ENCODE assay signal across 11 mouse cellular contexts in the genomic region with DNA sequence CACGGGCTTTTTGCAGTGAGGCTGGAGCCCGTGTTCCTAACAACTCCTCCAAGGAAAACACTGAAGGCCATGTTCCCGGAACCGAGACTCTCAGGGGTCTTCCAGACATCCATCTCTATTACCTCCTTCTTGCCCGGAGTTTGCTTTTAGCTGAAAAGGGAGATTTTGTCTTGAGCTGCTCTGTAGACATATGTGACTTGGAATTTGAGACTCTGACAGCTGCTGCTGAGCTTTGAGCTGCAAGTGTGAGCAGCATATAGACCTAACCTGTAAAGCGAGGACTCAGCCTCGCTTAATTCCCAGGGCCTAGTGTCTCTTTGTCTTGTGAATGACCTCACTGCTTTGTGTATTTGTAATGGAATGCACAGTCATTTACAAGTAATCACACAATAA. TPM values are rescaled to one million over a fixed set of nuclear protein-coding genes. Genes with fewer than 3 reads are reported as not detected.
DNase-seq lines count a peak whose midpoint lies in the region; ATAC-seq and TF ChIP-seq lines count a peak whose summit lies in the region.
"Had no signal": no experiment of that assay in that cellular context is flagged by ENCODE, and none has a peak within 500 bp of the region (broad histone marks: within the 10 kb centered on the region; RNA-seq: fewer than 3 reads in every experiment).

No protein-coding gene starts in this region.

- H3K4me1 ChIP-seq in hindbrain, embryonic 15.5 days (replicated peaks), result peaks cover 14% of the 10 kb centered on the region
- no peaks in the 10 kb centered on the region; the same call in 1 of the 2 replicates for H3K4me1 ChIP-seq in hindbrain, postnatal 0 days (ENCODE audit: insufficient read depth, low read length)
- peaks cover 20% of the 10 kb centered on the region for H3K4me1 ChIP-seq in limb, embryonic 14.5 days (ENCODE audit: control insufficient read depth, insufficient read depth, low read length)

- H3K4me2 ChIP-seq in hindbrain, embryonic 15.5 days, result no peak overlapping the region
- H3K4me2 ChIP-seq in hindbrain, postnatal 0 days (ENCODE audit: low read depth, low read length), result no peak overlapping the region
- H3K4me2 ChIP-seq in limb, embryonic 14.5 days (replicated peaks; ENCODE audit: low read depth, low read length, severe bottlenecking), result no peak overlapping the region

- 56% methylated on average over 7 of the region's 7 CpGs for WGBS in hindbrain, embryonic 15.5 days
- 63% methylated on average over 7 of the region's 7 CpGs for WGBS in hindbrain, postnatal 0 days
- WGBS in limb, embryonic 14.5 days, result 39% methylated on average over 7 of the region's 7 CpGs

- no peak overlapping the region for H3K9ac ChIP-seq in hindbrain, embryonic 15.5 days
- H3K9ac ChIP-seq in hindbrain, postnatal 0 days (replicated peaks; ENCODE audit: low read length), result no peak overlapping the region
- H3K9ac ChIP-seq in limb, embryonic 14.5 days (ENCODE audit: low read depth, low read length, severe bottlenecking), result no peak overlapping the region

- ATAC-seq in hindbrain, embryonic 15.5 days (ENCODE audit: low FRiP score, low read depth), result no peak
- ATAC-seq in hindbrain, postnatal 0 days, result no peak
- ATAC-seq in limb, embryonic 14.5 days (ENCODE audit: low FRiP score, low read depth), result peak; percentile 79

- H3K36me3 ChIP-seq in hindbrain, embryonic 15.5 days, result no peaks in the 10 kb centered on the region
- no peaks in the 10 kb centered on the region for H3K36me3 ChIP-seq in hindbrain, postnatal 0 days (ENCODE audit: insufficient read depth, low read length)
- H3K36me3 ChIP-seq in limb, embryonic 14.5 days (ENCODE audit: control insufficient read depth, insufficient read depth, low read length), result peaks cover 5% of the 10 kb centered on the region; the same call in 1 of the 2 replicates

- H3K9me3 ChIP-seq in hindbrain, embryonic 15.5 days, result no peaks in the 10 kb centered on the region
- H3K9me3 ChIP-seq in hindbrain, postnatal 0 days (ENCODE audit: low read length), result no peaks in the 10 kb centered on the region
- H3K9me3 ChIP-seq in limb, embryonic 14.5 days (ENCODE audit: control insufficient read depth, low read length), result no peaks in the 10 kb centered on the region

- H3K4me3 ChIP-seq in hindbrain, embryonic 15.5 days, result no peak overlapping the region
- no peak overlapping the region for H3K4me3 ChIP-seq in hindbrain, postnatal 0 days (ENCODE audit: low read length)
- H3K4me3 ChIP-seq in limb, embryonic 14.5 days (replicated peaks; ENCODE audit: low read length), result no peak overlapping the region

- TF ChIP-seq CTCF in hindbrain, postnatal 0 days (IDR thresholded peaks at IDR 0.05; ENCODE audit: low read depth), result no peak

- no peak for DNase-seq in hindbrain, postnatal 0 days (ENCODE audit: low spot score)
- peak; percentile 52 for DNase-seq in ES-CJ7 (ENCODE audit: low read depth, low spot score)
- DNase-seq in R1 (ENCODE audit: low read depth, low spot score), result peak; percentile 80
- DNase-seq in limb, embryonic 14.5 days (ENCODE audit: low spot score), result peak; percentile 44
- no peak for DNase-seq in right cerebral cortex, adult 18-20 months
- no peak for DNase-seq in right cerebral cortex, postnatal 4 days
- DNase-seq: adrenal gland, adult 8-10 months; cerebellum, adult 11 months; left cerebral cortex, postnatal 4 days had no signal

- TF ChIP-seq POLR2A in limb, embryonic 14.5 days (IDR thresholded peaks at IDR 0.05; ENCODE audit: borderline replicate concordance, extremely low read depth, insufficient read depth, insufficient read length), result no peak

- peak overlapping the region; percentile 34; the same call in 1 of the 2 replicates for H3K27ac ChIP-seq in hindbrain, embryonic 15.5 days (replicated peaks)
- no peak overlapping the region for H3K27ac ChIP-seq in hindbrain, postnatal 0 days
- H3K27ac ChIP-seq in limb, embryonic 14.5 days (replicated peaks; ENCODE audit: low read depth, low read length), result 0 out of 2 replicates have a peak overlapping the region, but pooled peaks have one; percentile 6

- no peaks in the 10 kb centered on the region for H3K27me3 ChIP-seq in hindbrain, embryonic 15.5 days
- H3K27me3 ChIP-seq in hindbrain, postnatal 0 days (ENCODE audit: insufficient read depth, low read length), result no peaks in the 10 kb centered on the region
- H3K27me3 ChIP-seq in limb, embryonic 14.5 days (ENCODE audit: control insufficient read depth, insufficient read depth, low read length), result no peaks in the 10 kb centered on the region

RNA-seq across cellular contexts. Expression of a gene that starts 49.8 kb away (rescaled TPM):
- 11.4 and 11.5 TPM in 2 replicates for polyA plus RNA-seq in hindbrain, embryonic 15.5 days (2015; fragmentation: Nextera tagmentation; extraction: Ambion mirVana)
- 11.4 and 13.1 TPM in 2 replicates for total RNA-seq in hindbrain, postnatal 0 days (2014; rRNA removed)
- 8.4 and 8.8 TPM in 2 replicates for polyA plus RNA-seq in hindbrain, postnatal 0 days (2015; fragmentation: Nextera tagmentation; extraction: Ambion mirVana)
- 15.1 and 16.5 TPM in 2 replicates for polyA plus RNA-seq in limb, embryonic 14.5 days (2012; rRNA removed)
- 46.7 and 52.4 TPM in 2 replicates for polyA plus RNA-seq in limb, embryonic 14.5 days (2014; fragmentation: Nextera tagmentation; extraction: Ambion mirVana)
- total RNA-seq: MEL had no signal

Comparison
In these comparisons a context has a peak if more than half of its experiments do, and no peak if none do; other contexts are left out.
1. DNase-seq: peak in ES-CJ7 (single experiment), R1 (single experiment) and limb, embryonic 14.5 days (single experiment); none in hindbrain, postnatal 0 days (single experiment), right cerebral cortex, adult 18-20 months (single experiment) and right cerebral cortex, postnatal 4 days (single experiment).